Mouse (Mus musculus): ENCODE data around the gene Huwe1. TPM values are rescaled to one million over a fixed set of nuclear protein-coding genes. Genes with fewer than 3 reads are reported as not detected.

Gene Huwe1
- polyA plus RNA-seq, 1 experiment: 0.88 TPM

- Histone ChIP-seq H3K36me3 (ENCODE audit: control insufficient read depth) (peaks cover 5% of the 10 kb centered on the region), H3K4me3 (replicated peaks) (peak overlapping the region; percentile 90), H3K9me3 (ENCODE audit: control insufficient read depth, low read length) (peaks cover 16% of the 10 kb centered on the region), H3K27me3 (ENCODE audit: control insufficient read depth) (peaks cover 5% of the 10 kb centered on the region; the same call in 1 of the 2 replicates), H3K4me1 (ENCODE audit: control insufficient read depth) (peaks cover 18% of the 10 kb centered on the region)
- TF ChIP-seq TAL1 (IDR thresholded peaks at IDR 0.05; ENCODE audit: low read length): no peak
- TF ChIP-seq GATA1 (IDR thresholded peaks at IDR 0.05; ENCODE audit: low read length): no peak
Observed at GRCm38 (mm10) chrX:151804388-151804787, 3.8 kb downstream of the Huwe1 start.

GRCm38 (mm10) chrX:151811481-151811880, 10.9 kb downstream of the Huwe1 start:
- H3K36me3 ChIP-seq (ENCODE audit: control insufficient read depth): peaks cover 37% of the 10 kb centered on the region
- TF ChIP-seq GATA1 (IDR thresholded peaks at IDR 0.05; ENCODE audit: low read length): no peak
- TF ChIP-seq TAL1 (IDR thresholded peaks at IDR 0.05; ENCODE audit: low read length): no peak
- no peaks in the 10 kb centered on the region for H3K4me1 ChIP-seq (ENCODE audit: control insufficient read depth)
- H3K27me3 ChIP-seq (ENCODE audit: control insufficient read depth): no peaks in the 10 kb centered on the region
- no peak overlapping the region for H3K4me3 ChIP-seq (replicated peaks)
- no peaks in the 10 kb centered on the region for H3K9me3 ChIP-seq (ENCODE audit: control insufficient read depth, low read length)

GRCm38 (mm10) chrX:151813656-151814055, 13.0 kb downstream of the Huwe1 start:
- TF ChIP-seq GATA1 (IDR thresholded peaks at IDR 0.05; ENCODE audit: low read length) (no peak), TAL1 (IDR thresholded peaks at IDR 0.05; ENCODE audit: low read length) (no peak)
- no peaks in the 10 kb centered on the region for H3K4me1 ChIP-seq (ENCODE audit: control insufficient read depth)
- H3K9me3 ChIP-seq (ENCODE audit: control insufficient read depth, low read length): no peaks in the 10 kb centered on the region
- H3K27me3 ChIP-seq (ENCODE audit: control insufficient read depth): no peaks in the 10 kb centered on the region
- peaks cover 33% of the 10 kb centered on the region for H3K36me3 ChIP-seq (ENCODE audit: control insufficient read depth)
- no peak overlapping the region for H3K4me3 ChIP-seq (replicated peaks)

DNA sequence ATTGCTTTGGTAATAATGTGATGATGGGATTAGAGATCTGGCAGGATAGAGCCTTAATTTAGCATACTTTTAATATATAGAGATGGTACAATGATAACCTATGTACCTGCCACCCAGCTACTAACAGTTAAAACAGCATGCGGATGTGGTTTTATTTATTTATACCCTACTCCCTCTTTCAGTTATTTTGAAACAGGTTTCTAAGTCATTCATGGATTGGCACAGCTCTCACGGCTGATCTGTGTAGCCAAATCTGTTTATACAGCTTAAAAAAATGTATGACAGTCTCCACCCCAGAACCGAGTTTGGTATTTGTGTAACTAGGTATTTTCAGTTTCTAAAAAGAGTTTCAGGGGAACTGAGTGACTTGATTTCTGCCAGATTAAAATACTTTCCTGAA, 17.1 kb downstream of the Huwe1 start:
- no peak for TF ChIP-seq TAL1 (IDR thresholded peaks at IDR 0.05; ENCODE audit: low read length)
- no peak for TF ChIP-seq GATA1 (IDR thresholded peaks at IDR 0.05; ENCODE audit: low read length)
- Histone ChIP-seq H3K4me1 (ENCODE audit: control insufficient read depth) (peaks cover 2% of the 10 kb centered on the region), H3K27me3 (ENCODE audit: control insufficient read depth) (no peaks in the 10 kb centered on the region), H3K9me3 (ENCODE audit: control insufficient read depth, low read length) (no peaks in the 10 kb centered on the region), H3K4me3 (replicated peaks) (no peak overlapping the region), H3K36me3 (ENCODE audit: control insufficient read depth) (peaks cover 14% of the 10 kb centered on the region)

DNA sequence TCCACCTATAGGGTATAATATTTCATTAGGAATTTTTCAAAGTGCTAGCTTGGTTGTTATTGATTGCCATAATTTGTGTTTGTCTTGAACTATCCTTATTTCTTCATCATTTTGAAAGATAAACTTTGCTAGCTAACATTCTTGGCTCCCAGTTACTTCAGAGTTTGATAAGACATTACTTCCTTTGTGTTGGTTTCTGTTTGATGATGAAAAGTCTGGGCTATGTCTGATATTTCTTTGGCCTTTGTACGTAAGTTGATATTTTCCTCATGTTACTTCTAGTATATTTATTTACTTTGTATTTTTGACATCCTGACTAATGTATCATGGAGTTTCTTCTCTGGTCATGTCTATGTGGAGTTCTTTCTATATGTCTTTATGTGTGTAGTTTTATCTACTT, 28.4 kb downstream of the Huwe1 start:
- Histone ChIP-seq H3K36me3 (ENCODE audit: control insufficient read depth) (peaks cover 11% of the 10 kb centered on the region), H3K9me3 (ENCODE audit: control insufficient read depth, low read length) (no peaks in the 10 kb centered on the region), H3K4me1 (ENCODE audit: control insufficient read depth) (peaks cover 13% of the 10 kb centered on the region), H3K4me3 (replicated peaks) (no peak overlapping the region), H3K27me3 (ENCODE audit: control insufficient read depth) (no peaks in the 10 kb centered on the region)
- TF ChIP-seq GATA1 (IDR thresholded peaks at IDR 0.05; ENCODE audit: low read length) (no peak), TAL1 (IDR thresholded peaks at IDR 0.05; ENCODE audit: low read length) (no peak)

DNA sequence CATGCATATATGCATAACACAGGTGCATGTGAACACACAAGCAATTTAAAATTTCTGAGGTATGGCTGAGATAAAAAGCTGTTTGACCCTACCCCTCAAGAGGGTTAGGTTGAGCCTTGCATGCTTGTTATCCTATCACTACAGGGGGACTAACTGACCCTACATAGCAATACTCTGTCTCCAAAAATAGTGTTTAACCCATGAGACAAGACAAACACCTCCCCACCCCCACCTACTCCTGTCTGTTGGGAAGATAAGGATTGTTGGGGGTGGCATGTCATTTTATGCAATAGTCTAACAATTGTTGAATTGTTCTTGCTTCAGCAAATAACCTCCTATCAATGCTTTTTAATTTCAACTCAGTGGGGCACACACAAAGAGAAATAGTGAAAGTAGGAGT, 30.7 kb downstream of the Huwe1 start:
- H3K27me3 ChIP-seq (ENCODE audit: control insufficient read depth): no peaks in the 10 kb centered on the region
- no peaks in the 10 kb centered on the region for H3K9me3 ChIP-seq (ENCODE audit: control insufficient read depth, low read length)
- no peak overlapping the region for H3K4me3 ChIP-seq (replicated peaks)

DNA sequence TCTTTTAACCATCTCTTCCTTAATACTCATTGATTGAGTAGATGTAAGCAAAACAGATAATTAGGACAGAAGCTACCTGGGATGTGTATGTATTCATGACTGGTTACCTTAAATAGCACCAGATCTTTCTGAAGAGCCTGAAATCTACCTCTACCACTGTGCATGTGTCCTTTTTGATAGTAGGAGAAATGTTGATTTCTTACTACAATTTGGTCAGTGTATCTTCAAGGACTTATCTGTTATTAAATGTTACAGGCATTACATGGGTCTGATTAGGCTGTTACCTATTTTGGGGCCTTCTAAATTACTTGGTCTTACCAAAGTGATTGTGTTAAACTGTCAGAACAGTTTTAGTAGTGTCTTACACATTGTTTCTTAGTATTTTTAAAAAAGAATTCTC, 32.4 kb downstream of the Huwe1 start:
- H3K27me3 ChIP-seq (ENCODE audit: control insufficient read depth): no peaks in the 10 kb centered on the region
- peaks cover 5% of the 10 kb centered on the region for H3K36me3 ChIP-seq (ENCODE audit: control insufficient read depth)
- TF ChIP-seq GATA1 (IDR thresholded peaks at IDR 0.05; ENCODE audit: low read length): no peak
- TF ChIP-seq TAL1 (IDR thresholded peaks at IDR 0.05; ENCODE audit: low read length): no peak
- peaks cover 10% of the 10 kb centered on the region for H3K4me1 ChIP-seq (ENCODE audit: control insufficient read depth)
- no peaks in the 10 kb centered on the region for H3K9me3 ChIP-seq (ENCODE audit: control insufficient read depth, low read length)
- no peak overlapping the region for H3K4me3 ChIP-seq (replicated peaks)

More for the DNA sequence above, 30.7 kb downstream of the Huwe1 start:
- TF ChIP-seq TAL1 (IDR thresholded peaks at IDR 0.05; ENCODE audit: low read length) (no peak), GATA1 (IDR thresholded peaks at IDR 0.05; ENCODE audit: low read length) (no peak)
- Histone ChIP-seq H3K4me1 (ENCODE audit: control insufficient read depth) (peaks cover 13% of the 10 kb centered on the region), H3K36me3 (ENCODE audit: control insufficient read depth) (peaks cover 7% of the 10 kb centered on the region)

DNA sequence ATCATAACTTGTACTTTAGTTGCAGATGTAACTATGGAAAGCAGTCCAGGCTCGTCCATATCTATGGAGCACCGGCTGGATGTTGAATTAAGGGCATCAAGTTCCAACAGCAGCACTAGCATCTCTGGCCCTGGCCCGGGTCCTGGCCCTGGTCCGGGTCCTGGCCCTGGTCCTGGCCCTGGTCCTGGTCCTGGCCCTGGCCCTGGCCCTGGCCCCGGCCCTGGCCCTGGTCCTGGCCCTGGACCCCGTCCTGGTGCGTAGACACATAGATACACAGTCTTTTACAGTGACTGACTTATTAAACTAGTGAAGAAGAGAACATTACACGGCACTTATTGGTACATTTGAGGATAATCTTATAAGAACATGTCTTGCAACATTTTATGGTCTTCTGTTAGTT, 58.8 kb downstream of the Huwe1 start:
- Histone ChIP-seq H3K36me3 (ENCODE audit: control insufficient read depth) (peaks cover 84% of the 10 kb centered on the region), H3K4me1 (ENCODE audit: control insufficient read depth) (no peaks in the 10 kb centered on the region)
- no peak for TF ChIP-seq TAL1 (IDR thresholded peaks at IDR 0.05; ENCODE audit: low read length)
- TF ChIP-seq GATA1 (IDR thresholded peaks at IDR 0.05; ENCODE audit: low read length): no peak

DNA sequence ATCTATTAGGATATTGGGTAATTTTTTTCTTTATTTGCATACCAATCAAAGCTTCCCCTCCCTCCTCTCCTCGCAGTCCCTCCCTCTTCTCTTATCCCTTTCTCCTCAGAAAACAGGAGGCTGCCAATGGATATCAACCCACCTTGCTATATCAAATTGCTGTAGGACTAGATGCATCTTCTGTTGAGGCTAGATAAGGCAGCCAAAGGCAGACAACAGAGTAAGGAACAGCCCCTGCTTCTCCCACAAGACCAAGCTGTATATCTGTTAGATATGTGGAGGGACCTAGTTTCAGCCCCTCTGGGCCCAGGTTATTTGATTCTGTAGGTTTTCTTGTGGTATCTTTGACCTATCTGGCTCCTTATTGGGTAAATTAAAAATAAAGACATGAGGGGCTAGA, 110.1 kb downstream of the Huwe1 start:
- no peak overlapping the region for H3K4me3 ChIP-seq (replicated peaks)
- no peaks in the 10 kb centered on the region for H3K4me1 ChIP-seq (ENCODE audit: control insufficient read depth)
- H3K9me3 ChIP-seq (ENCODE audit: control insufficient read depth, low read length): no peaks in the 10 kb centered on the region
- TF ChIP-seq GATA1 (IDR thresholded peaks at IDR 0.05; ENCODE audit: low read length): no peak
- TF ChIP-seq TAL1 (IDR thresholded peaks at IDR 0.05; ENCODE audit: low read length): no peak
- H3K27me3 ChIP-seq (ENCODE audit: control insufficient read depth): peaks cover 4% of the 10 kb centered on the region; the same call in 1 of the 2 replicates
- H3K36me3 ChIP-seq (ENCODE audit: control insufficient read depth): peaks cover 96% of the 10 kb centered on the region

More for the DNA sequence above, 58.8 kb downstream of the Huwe1 start:
- Histone ChIP-seq H3K9me3 (ENCODE audit: control insufficient read depth, low read length) (no peaks in the 10 kb centered on the region), H3K4me3 (replicated peaks) (no peak overlapping the region), H3K27me3 (ENCODE audit: control insufficient read depth) (no peaks in the 10 kb centered on the region)

- Histone ChIP-seq H3K4me3 (replicated peaks) (no peak overlapping the region), H3K36me3 (ENCODE audit: control insufficient read depth) (peaks cover 96% of the 10 kb centered on the region)
- no peak for TF ChIP-seq GATA1 (IDR thresholded peaks at IDR 0.05; ENCODE audit: low read length)
- TF ChIP-seq TAL1 (IDR thresholded peaks at IDR 0.05; ENCODE audit: low read length): no peak
Observed at GRCm38 (mm10) chrX:151912267-151912666, 111.7 kb downstream of the Huwe1 start.

More at GRCm38 (mm10) chrX:151912267-151912666, 111.7 kb downstream of the Huwe1 start:
- Histone ChIP-seq H3K9me3 (ENCODE audit: control insufficient read depth, low read length) (no peaks in the 10 kb centered on the region), H3K4me1 (ENCODE audit: control insufficient read depth) (no peaks in the 10 kb centered on the region), H3K27me3 (ENCODE audit: control insufficient read depth) (no peaks in the 10 kb centered on the region; the same call in 1 of the 2 replicates)

Data from erythroblast, embryonic 14.5 days (primary cell).